Mouse (Mus musculus): ENCODE measurements around the gene Olfr371. TPM values are rescaled to one million over a fixed set of nuclear protein-coding genes. Genes with fewer than 3 reads are reported as not detected.

The Olfr371 gene
- polyA plus RNA-seq (2014; fragmentation: Nextera tagmentation; extraction: Ambion mirVana): not detected in 2 replicates

- DNase-seq (ENCODE audit: low spot score, missing footprints): no peak
- H3K9me3 ChIP-seq (ENCODE audit: control insufficient read depth, low read length): no peaks in the 10 kb centered on the region
- no peaks in the 10 kb centered on the region for H3K36me3 ChIP-seq (ENCODE audit: control insufficient read depth, insufficient read depth, low read length)
- H3K4me2 ChIP-seq: no peak within 1 kb of the TSS
- no peak within 1 kb of the TSS for H3K9ac ChIP-seq (ENCODE audit: low read length)
- H3K27ac ChIP-seq (ENCODE audit: low read depth, low read length): no peak within 1 kb of the TSS
- no peaks in the 10 kb centered on the region for H3K27me3 ChIP-seq (ENCODE audit: control insufficient read depth, insufficient read depth, low read length)
- no peak for ATAC-seq (ENCODE audit: low FRiP score)
- H3K4me1 ChIP-seq (ENCODE audit: control insufficient read depth, insufficient read depth, low read length): no peaks in the 10 kb centered on the region
- 39% methylated on average over 1 of the region's 1 CpGs for WGBS
- H3K4me3 ChIP-seq (ENCODE audit: low read depth, low read length): no peak within 1 kb of the TSS
These were observed at the start of gene Olfr371 for GRCm38 (mm10) chr8:85225688-85226087. Olfr371 (plus strand) TSS chr8:85225988.

DNA sequence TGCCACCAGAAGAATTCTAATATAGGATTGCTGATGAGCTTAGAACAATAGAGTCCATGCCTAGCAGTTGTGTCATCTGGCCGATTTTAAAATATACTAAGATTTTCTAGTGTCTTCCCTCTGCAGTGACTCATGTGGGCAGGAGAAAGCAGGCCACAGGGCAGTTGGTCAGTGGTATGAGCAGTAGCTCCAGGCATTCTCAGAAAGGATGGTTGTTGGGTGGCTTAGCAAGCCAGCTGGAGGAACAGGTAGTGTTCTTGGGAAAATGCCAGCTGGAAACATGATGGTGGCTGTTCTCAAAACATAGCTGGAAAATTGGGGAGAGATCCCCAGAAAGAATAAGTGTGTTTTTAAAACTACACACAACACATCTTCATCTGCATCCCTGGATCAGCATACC lies 33.4 kb upstream of the Olfr371 start:
- no peak overlapping the region for H3K27ac ChIP-seq (ENCODE audit: low read depth, low read length)
- no peak overlapping the region for H3K4me3 ChIP-seq (ENCODE audit: low read depth, low read length)
- no peaks in the 10 kb centered on the region for H3K36me3 ChIP-seq (ENCODE audit: control insufficient read depth, insufficient read depth, low read length)
- no peak for ATAC-seq (ENCODE audit: low FRiP score)
- no peaks in the 10 kb centered on the region for H3K27me3 ChIP-seq (ENCODE audit: control insufficient read depth, insufficient read depth, low read length)
- H3K4me2 ChIP-seq: no peak overlapping the region
- 82% methylated on average over 1 of the region's 1 CpGs for WGBS
- H3K4me1 ChIP-seq (ENCODE audit: control insufficient read depth, insufficient read depth, low read length): no peaks in the 10 kb centered on the region
- DNase-seq (ENCODE audit: low spot score, missing footprints): no peak
- H3K9ac ChIP-seq (ENCODE audit: low read length): no peak overlapping the region
- H3K9me3 ChIP-seq (ENCODE audit: control insufficient read depth, low read length): no peaks in the 10 kb centered on the region

GRCm38 (mm10) chr8:85220220-85220619 lies 5.6 kb upstream of the Olfr371 start:
- WGBS: 81% methylated on average over 4 of the region's 4 CpGs
- no peaks in the 10 kb centered on the region for H3K36me3 ChIP-seq (ENCODE audit: control insufficient read depth, insufficient read depth, low read length)
- no peak overlapping the region for H3K27ac ChIP-seq (ENCODE audit: low read depth, low read length)
- no peak overlapping the region for H3K9ac ChIP-seq (ENCODE audit: low read length)
- no peaks in the 10 kb centered on the region for H3K9me3 ChIP-seq (ENCODE audit: control insufficient read depth, low read length)
- H3K27me3 ChIP-seq (ENCODE audit: control insufficient read depth, insufficient read depth, low read length): no peaks in the 10 kb centered on the region
- ATAC-seq (ENCODE audit: low FRiP score): no peak
- no peaks in the 10 kb centered on the region for H3K4me1 ChIP-seq (ENCODE audit: control insufficient read depth, insufficient read depth, low read length)
- no peak overlapping the region for H3K4me3 ChIP-seq (ENCODE audit: low read depth, low read length)
- DNase-seq (ENCODE audit: low spot score, missing footprints): no peak
- no peak overlapping the region for H3K4me2 ChIP-seq

- DNase-seq (ENCODE audit: low spot score, missing footprints) (no peak), ATAC-seq (ENCODE audit: low FRiP score) (no peak)
- no peaks in the 10 kb centered on the region for H3K4me1 ChIP-seq (ENCODE audit: control insufficient read depth, insufficient read depth, low read length)
- no peak overlapping the region for H3K4me2 ChIP-seq
- H3K36me3 ChIP-seq (ENCODE audit: control insufficient read depth, insufficient read depth, low read length): no peaks in the 10 kb centered on the region
- no peak overlapping the region for H3K4me3 ChIP-seq (ENCODE audit: low read depth, low read length)
- 56% methylated on average over 6 of the region's 6 CpGs for WGBS
- H3K27ac ChIP-seq (ENCODE audit: low read depth, low read length): no peak overlapping the region
- H3K9me3 ChIP-seq (ENCODE audit: control insufficient read depth, low read length): no peaks in the 10 kb centered on the region
- H3K9ac ChIP-seq (ENCODE audit: low read length): no peak overlapping the region
- no peaks in the 10 kb centered on the region for H3K27me3 ChIP-seq (ENCODE audit: control insufficient read depth, insufficient read depth, low read length)
These were observed 4.8 kb upstream of the Olfr371 start for GRCm38 (mm10) chr8:85220992-85221391.

DNA sequence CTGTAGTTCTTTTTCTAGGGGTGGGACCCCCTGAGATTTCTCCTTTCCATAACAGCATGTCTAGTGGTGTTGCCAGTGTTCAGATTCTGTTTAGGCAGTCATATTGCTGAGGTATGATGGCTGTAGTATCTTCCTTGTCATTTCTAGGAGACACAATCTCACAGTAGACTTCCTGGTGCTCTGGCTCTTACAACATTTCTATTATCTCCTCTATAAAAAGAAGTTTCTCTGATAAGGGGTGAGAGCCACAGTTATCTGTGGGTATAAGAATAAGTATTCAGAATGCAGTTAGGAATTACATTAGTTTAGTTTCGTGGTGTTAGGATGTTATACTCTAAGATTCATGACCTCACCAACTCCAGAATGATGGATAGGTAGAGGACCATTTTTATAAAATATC lies 1.5 kb downstream of the Olfr371 start:
- H3K4me3 ChIP-seq (ENCODE audit: low read depth, low read length): no peak overlapping the region
- no peaks in the 10 kb centered on the region for H3K4me1 ChIP-seq (ENCODE audit: control insufficient read depth, insufficient read depth, low read length)
- no peaks in the 10 kb centered on the region for H3K9me3 ChIP-seq (ENCODE audit: control insufficient read depth, low read length)
- H3K36me3 ChIP-seq (ENCODE audit: control insufficient read depth, insufficient read depth, low read length): no peaks in the 10 kb centered on the region
- ATAC-seq (ENCODE audit: low FRiP score) (no peak), DNase-seq (ENCODE audit: low spot score, missing footprints) (no peak)
- H3K9ac ChIP-seq (ENCODE audit: low read length): no peak overlapping the region
- no peaks in the 10 kb centered on the region for H3K27me3 ChIP-seq (ENCODE audit: control insufficient read depth, insufficient read depth, low read length)
- 74% methylated on average over 1 of the region's 1 CpGs for WGBS
- H3K4me2 ChIP-seq: no peak overlapping the region
- no peak overlapping the region for H3K27ac ChIP-seq (ENCODE audit: low read depth, low read length)

Other genes with a start within 250 kb of the Olfr371 start
- 3.4 and 4.5 TPM in 2 replicates for gene Junb, start 247.3 kb upstream of the Olfr371 start, polyA plus RNA-seq (2014; fragmentation: Nextera tagmentation; extraction: Ambion mirVana)
- 11.4 and 11.8 TPM in 2 replicates for gene Hook2, start 235.4 kb upstream of the Olfr371 start, polyA plus RNA-seq (2014; fragmentation: Nextera tagmentation; extraction: Ambion mirVana)
- not detected in 2 replicates for gene Best2, start 211.5 kb upstream of the Olfr371 start, polyA plus RNA-seq (2014; fragmentation: Nextera tagmentation; extraction: Ambion mirVana)
- 129 TPM in 2 replicates for gene Asna1, start 200.7 kb upstream of the Olfr371 start, polyA plus RNA-seq (2014; fragmentation: Nextera tagmentation; extraction: Ambion mirVana)
- gene Trir, start 199.2 kb upstream of the Olfr371 start, polyA plus RNA-seq (2014; fragmentation: Nextera tagmentation; extraction: Ambion mirVana): 164 and 180 TPM in 2 replicates
- gene Tnpo2, start 189.1 kb upstream of the Olfr371 start, polyA plus RNA-seq (2014; fragmentation: Nextera tagmentation; extraction: Ambion mirVana): 19.5 and 19.9 TPM in 2 replicates
- 22.4 and 25.8 TPM in 2 replicates for gene Fbxw9, start 165.9 kb upstream of the Olfr371 start, polyA plus RNA-seq (2014; fragmentation: Nextera tagmentation; extraction: Ambion mirVana)
- 0.53 TPM in 1 of 2 replicates, not detected in the other for gene Gm5741, start 158.0 kb upstream of the Olfr371 start, polyA plus RNA-seq (2014; fragmentation: Nextera tagmentation; extraction: Ambion mirVana)
- 65.5 and 66.8 TPM in 2 replicates for gene Dhps, start 154.2 kb upstream of the Olfr371 start, polyA plus RNA-seq (2014; fragmentation: Nextera tagmentation; extraction: Ambion mirVana)
- 120 and 135 TPM in 2 replicates for gene Wdr83os, start 145.2 kb upstream of the Olfr371 start, polyA plus RNA-seq (2014; fragmentation: Nextera tagmentation; extraction: Ambion mirVana)
- 54.3 and 56.1 TPM in 2 replicates for gene Wdr83, start 144.7 kb upstream of the Olfr371 start, polyA plus RNA-seq (2014; fragmentation: Nextera tagmentation; extraction: Ambion mirVana)
- gene Man2b1, start 142.7 kb upstream of the Olfr371 start, polyA plus RNA-seq (2014; fragmentation: Nextera tagmentation; extraction: Ambion mirVana): 15.7 and 16.9 TPM in 2 replicates
- gene Zfp791, start 102.9 kb upstream of the Olfr371 start, polyA plus RNA-seq (2014; fragmentation: Nextera tagmentation; extraction: Ambion mirVana): 1.3 and 1.5 TPM in 2 replicates
- gene Cks1brt, start 74.1 kb upstream of the Olfr371 start, polyA plus RNA-seq (2014; fragmentation: Nextera tagmentation; extraction: Ambion mirVana): not detected in 2 replicates
- gene Orc6, start 73.6 kb downstream of the Olfr371 start, polyA plus RNA-seq (2014; fragmentation: Nextera tagmentation; extraction: Ambion mirVana): 140 and 143 TPM in 2 replicates
- 182 and 208 TPM in 2 replicates for gene Vps35, start 73.8 kb downstream of the Olfr371 start, polyA plus RNA-seq (2014; fragmentation: Nextera tagmentation; extraction: Ambion mirVana)
- 1.7 and 2.1 TPM in 2 replicates for gene Mylk3, start 160.4 kb downstream of the Olfr371 start, polyA plus RNA-seq (2014; fragmentation: Nextera tagmentation; extraction: Ambion mirVana)
- 43.8 and 48.9 TPM in 2 replicates for gene 4921524J17Rik, start 206.8 kb downstream of the Olfr371 start, polyA plus RNA-seq (2014; fragmentation: Nextera tagmentation; extraction: Ambion mirVana)

All from midbrain, embryonic 11.5 days (tissue).